Mouse (Mus musculus) ovary, postnatal 10 days (tissue): ENCODE measurements around the gene Grk1.

ENCODE experiments used
- DNase-seq: peaks from one replicate; pipeline ENCODE4 v3.0.0; 2022; ENCODE audit warnings: low spot score

The Grk1 gene

GRCm38 (mm10) chr8:13404666-13405131 is at the start of gene Grk1:
Gene Grk1 (plus strand): TSS chr8:13405081.
- DNase-seq, result no peak

GRCm38 (mm10) chr8:13356221-13356620 is 48.7 kb upstream of the Grk1 start:
- DNase-seq, result no peak

GRCm38 (mm10) chr8:13356681-13357080 is 48.2 kb upstream of the Grk1 start:
- DNase-seq, result no peak

GRCm38 (mm10) chr8:13360213-13360612 is 44.7 kb upstream of the Grk1 start:
- no peak for DNase-seq

- no peak for DNase-seq
These were observed 43.0 kb upstream of the Grk1 start for GRCm38 (mm10) chr8:13361865-13362264.

- DNase-seq, result no peak
These were observed 31.7 kb upstream of the Grk1 start for GRCm38 (mm10) chr8:13373151-13373662.

GRCm38 (mm10) chr8:13381630-13382029 is 23.3 kb upstream of the Grk1 start:
- no peak for DNase-seq

GRCm38 (mm10) chr8:13382536-13382935 is 22.3 kb upstream of the Grk1 start:
- DNase-seq, result no peak

- DNase-seq, result no peak
These were observed 21.9 kb upstream of the Grk1 start for GRCm38 (mm10) chr8:13382999-13383398.

- no peak for DNase-seq
These were observed 18.5 kb upstream of the Grk1 start for GRCm38 (mm10) chr8:13386366-13386765.

- DNase-seq, result no peak
These were observed 17.2 kb upstream of the Grk1 start for GRCm38 (mm10) chr8:13387728-13388127.

- DNase-seq, result no peak
These were observed 16.1 kb upstream of the Grk1 start for GRCm38 (mm10) chr8:13388744-13389143.

- DNase-seq, result no peak
These were observed 11.0 kb upstream of the Grk1 start for GRCm38 (mm10) chr8:13393869-13394268.

GRCm38 (mm10) chr8:13396725-13397124 is 8.2 kb upstream of the Grk1 start, which contains the start of gene Atp4b:
Gene Atp4b (minus strand): TSS chr8:13396825.
- DNase-seq, result no peak

GRCm38 (mm10) chr8:13403517-13403916 is 1.4 kb upstream of the Grk1 start:
- DNase-seq, result no peak

- DNase-seq, result no peak
These were observed 1.1 kb downstream of the Grk1 start for GRCm38 (mm10) chr8:13406011-13406410.

GRCm38 (mm10) chr8:13411597-13411996 is 6.7 kb downstream of the Grk1 start:
- DNase-seq, result peak; percentile 17

GRCm38 (mm10) chr8:13412891-13413558 is 8.1 kb downstream of the Grk1 start:
- DNase-seq, result peak; percentile 21

GRCm38 (mm10) chr8:13413823-13414390 is 9.0 kb downstream of the Grk1 start:
- DNase-seq, result no peak

GRCm38 (mm10) chr8:13415879-13416278 is 11.0 kb downstream of the Grk1 start:
- DNase-seq, result no peak

- no peak for DNase-seq
These were observed 14.3 kb downstream of the Grk1 start for GRCm38 (mm10) chr8:13419111-13419639.

- DNase-seq, result no peak
These were observed 16.1 kb downstream of the Grk1 start for GRCm38 (mm10) chr8:13420970-13421369.

- DNase-seq, result no peak
These were observed 22.5 kb downstream of the Grk1 start for GRCm38 (mm10) chr8:13427351-13427750.
